Mouse (Mus musculus): ENCODE data around the gene Myh7. TPM values are rescaled to one million over a fixed set of nuclear protein-coding genes. Genes with fewer than 3 reads are reported as not detected.

Gene Myh7
- total and polyA plus RNA-seq, 2 experiments from 2014 or later = 1,537 to 4,273 TPM

GRCm38 (mm10) chr14:54968344-54968743 is 26.1 kb downstream of the Myh7 start:
- Histone ChIP-seq H3K9ac (replicated peaks; ENCODE audit: low read depth, low read length) (peak overlapping the region; percentile 77), H3K4me3 (ENCODE audit: low read depth, low read length) (peak overlapping the region; percentile 52), H3K9me3 (replicated peaks; ENCODE audit: control insufficient read depth, low read length) (no peaks in the 10 kb centered on the region), H3K4me2 (ENCODE audit: low read depth, low read length) (peak overlapping the region; percentile 61), H3K27ac (ENCODE audit: low read depth) (peak overlapping the region; percentile 96), H3K27me3 (ENCODE audit: control insufficient read depth, insufficient read depth, low read length) (no peaks in the 10 kb centered on the region), H3K36me3 (replicated peaks; ENCODE audit: control insufficient read depth, insufficient read depth, low read length) (peaks cover 50% of the 10 kb centered on the region), H3K4me1 (ENCODE audit: control insufficient read depth, insufficient read depth) (no peaks in the 10 kb centered on the region)
- DNase-seq (ENCODE audit: low spot score) = peak; percentile 95
- TF ChIP-seq CTCF (IDR thresholded peaks at IDR 0.05; ENCODE audit: low read depth) (0 out of 2 replicates have a peak, but pooled peaks have one; percentile 10), EP300 (IDR thresholded peaks at IDR 0.05; ENCODE audit: low read depth) (peak; percentile 98)
- ATAC-seq (ENCODE audit: insufficient read depth, low read depth) = peak; percentile 62

DNA sequence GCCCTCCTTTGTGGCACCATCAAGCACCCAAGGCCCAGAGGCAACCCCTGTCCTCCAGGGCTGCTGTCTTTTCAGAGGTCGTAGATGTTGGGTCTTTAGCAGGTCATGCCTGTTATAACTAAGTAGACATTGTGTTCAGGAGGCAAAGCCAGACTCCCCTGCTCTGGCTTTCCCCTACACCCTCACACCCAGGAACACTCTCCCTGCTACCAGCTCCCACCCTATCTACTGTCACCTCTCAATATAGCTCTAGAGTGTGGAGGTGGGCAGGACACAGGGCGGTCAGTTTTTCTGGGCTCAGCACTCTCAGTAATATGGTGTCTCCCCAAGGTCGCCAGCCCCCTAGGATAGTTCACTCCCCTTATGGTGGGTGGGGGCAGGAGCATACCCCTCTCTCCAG is 26.6 kb downstream of the Myh7 start:
- H3K9ac ChIP-seq (replicated peaks; ENCODE audit: low read depth, low read length) = peak overlapping the region; percentile 77
- peak overlapping the region; percentile 57 for H3K4me2 ChIP-seq (ENCODE audit: low read depth, low read length)
- ATAC-seq (ENCODE audit: insufficient read depth, low read depth) = peak; percentile 34
- H3K27me3 ChIP-seq (ENCODE audit: control insufficient read depth, insufficient read depth, low read length) = no peaks in the 10 kb centered on the region
- peak; percentile 88 for DNase-seq (ENCODE audit: low spot score)
- peaks cover 50% of the 10 kb centered on the region for H3K36me3 ChIP-seq (replicated peaks; ENCODE audit: control insufficient read depth, insufficient read depth, low read length)
- H3K4me1 ChIP-seq (ENCODE audit: control insufficient read depth, insufficient read depth) = no peaks in the 10 kb centered on the region
- WGBS = 43% methylated on average over 3 of the region's 3 CpGs
- no peaks in the 10 kb centered on the region for H3K9me3 ChIP-seq (replicated peaks; ENCODE audit: control insufficient read depth, low read length)
- peak overlapping the region; percentile 52 for H3K4me3 ChIP-seq (ENCODE audit: low read depth, low read length)
- TF ChIP-seq EP300 (IDR thresholded peaks at IDR 0.05; ENCODE audit: low read depth) (no peak), CTCF (IDR thresholded peaks at IDR 0.05; ENCODE audit: low read depth) (no peak)
- H3K27ac ChIP-seq (ENCODE audit: low read depth) = peak overlapping the region; percentile 96

- Histone ChIP-seq H3K4me2 (ENCODE audit: low read depth, low read length) (peak within 1 kb of the TSS; percentile 58), H3K4me1 (ENCODE audit: control insufficient read depth, insufficient read depth) (no peaks in the 10 kb centered on the region), H3K4me3 (ENCODE audit: low read depth, low read length) (peak within 1 kb of the TSS; percentile 70), H3K36me3 (replicated peaks; ENCODE audit: control insufficient read depth, insufficient read depth, low read length) (peaks cover 49% of the 10 kb centered on the region), H3K27ac (ENCODE audit: low read depth) (peak within 1 kb of the TSS; percentile 96), H3K9ac (replicated peaks; ENCODE audit: low read depth, low read length) (peak within 1 kb of the TSS; percentile 98), H3K27me3 (ENCODE audit: control insufficient read depth, insufficient read depth, low read length) (no peaks in the 10 kb centered on the region), H3K9me3 (replicated peaks; ENCODE audit: control insufficient read depth, low read length) (no peaks in the 10 kb centered on the region)
- WGBS = 34% methylated on average over 7 of the region's 7 CpGs
- TF ChIP-seq EP300 (IDR thresholded peaks at IDR 0.05; ENCODE audit: low read depth) = peak; percentile 95
- TF ChIP-seq CTCF (IDR thresholded peaks at IDR 0.05; ENCODE audit: low read depth) = no peak
- ATAC-seq (ENCODE audit: insufficient read depth, low read depth) (peak; percentile 59), DNase-seq (ENCODE audit: low spot score) (peak; percentile 97)
Observed at GRCm38 (mm10) chr14:54966320-54966977, 28.0 kb downstream of the Myh7 start, which contains the start of gene Myh6. Gene Myh6, minus strand, starts transcription at chr14:54966927.

DNA sequence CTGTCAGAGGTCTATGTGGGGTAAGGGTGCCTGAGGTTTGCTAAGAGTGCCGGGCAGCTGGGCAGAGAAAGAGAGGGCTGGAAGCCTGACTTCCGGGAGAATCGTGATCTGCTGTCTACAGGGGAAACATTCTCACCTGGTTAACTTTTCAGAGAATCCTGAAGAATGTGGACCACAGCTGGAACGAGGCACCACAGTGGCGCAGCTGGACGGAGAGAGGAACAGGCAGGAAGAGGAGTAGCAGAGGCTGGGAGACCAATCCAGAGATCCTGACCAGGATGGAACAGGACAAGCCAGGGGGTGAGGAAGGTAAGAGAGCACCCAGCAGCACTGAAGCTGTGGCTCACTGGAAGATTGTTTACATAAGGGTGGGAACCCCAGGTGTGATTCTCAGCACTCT is 28.8 kb downstream of the Myh7 start:
- H3K4me3 ChIP-seq (ENCODE audit: low read depth, low read length) = peak overlapping the region; percentile 70
- H3K4me1 ChIP-seq (ENCODE audit: control insufficient read depth, insufficient read depth) = no peaks in the 10 kb centered on the region
- WGBS = 31% methylated on average over 6 of the region's 6 CpGs
- peaks cover 50% of the 10 kb centered on the region for H3K36me3 ChIP-seq (replicated peaks; ENCODE audit: control insufficient read depth, insufficient read depth, low read length)
- peak overlapping the region; percentile 58 for H3K4me2 ChIP-seq (ENCODE audit: low read depth, low read length)
- no peaks in the 10 kb centered on the region for H3K27me3 ChIP-seq (ENCODE audit: control insufficient read depth, insufficient read depth, low read length)
- peak overlapping the region; percentile 98 for H3K9ac ChIP-seq (replicated peaks; ENCODE audit: low read depth, low read length)
- ATAC-seq (ENCODE audit: insufficient read depth, low read depth) = no peak
- no peak for TF ChIP-seq CTCF (IDR thresholded peaks at IDR 0.05; ENCODE audit: low read depth)
- TF ChIP-seq EP300 (IDR thresholded peaks at IDR 0.05; ENCODE audit: low read depth) = no peak
- peak overlapping the region; percentile 96 for H3K27ac ChIP-seq (ENCODE audit: low read depth)
- DNase-seq (ENCODE audit: low spot score) = no peak
- H3K9me3 ChIP-seq (replicated peaks; ENCODE audit: control insufficient read depth, low read length) = no peaks in the 10 kb centered on the region

- Histone ChIP-seq H3K9ac (replicated peaks; ENCODE audit: low read depth, low read length) (peak overlapping the region; percentile 98), H3K27me3 (ENCODE audit: control insufficient read depth, insufficient read depth, low read length) (no peaks in the 10 kb centered on the region), H3K4me2 (ENCODE audit: low read depth, low read length) (peak overlapping the region; percentile 58), H3K4me3 (ENCODE audit: low read depth, low read length) (peak overlapping the region; percentile 70), H3K9me3 (replicated peaks; ENCODE audit: control insufficient read depth, low read length) (no peaks in the 10 kb centered on the region), H3K27ac (ENCODE audit: low read depth) (peak overlapping the region; percentile 96), H3K36me3 (replicated peaks; ENCODE audit: control insufficient read depth, insufficient read depth, low read length) (peaks cover 51% of the 10 kb centered on the region), H3K4me1 (ENCODE audit: control insufficient read depth, insufficient read depth) (no peaks in the 10 kb centered on the region)
- WGBS = 33% methylated on average over 15 of the region's 15 CpGs
- ATAC-seq (ENCODE audit: insufficient read depth, low read depth) = no peak
- TF ChIP-seq CTCF (IDR thresholded peaks at IDR 0.05; ENCODE audit: low read depth) = no peak
- TF ChIP-seq EP300 (IDR thresholded peaks at IDR 0.05; ENCODE audit: low read depth) = 0 out of 2 replicates have a peak, but pooled peaks have one; percentile 14
- DNase-seq (ENCODE audit: low spot score) = no peak
Observed at GRCm38 (mm10) chr14:54965044-54965443, 29.4 kb downstream of the Myh7 start.

Measured in heart, postnatal 0 days (tissue).